Mouse (Mus musculus): ENCODE data around the gene Krt33b. TPM values are rescaled to one million over a fixed set of nuclear protein-coding genes. Genes with fewer than 3 reads are reported as not detected.

Krt33b gene
- total and polyA plus RNA-seq, 3 experiments: not detected

DNA sequence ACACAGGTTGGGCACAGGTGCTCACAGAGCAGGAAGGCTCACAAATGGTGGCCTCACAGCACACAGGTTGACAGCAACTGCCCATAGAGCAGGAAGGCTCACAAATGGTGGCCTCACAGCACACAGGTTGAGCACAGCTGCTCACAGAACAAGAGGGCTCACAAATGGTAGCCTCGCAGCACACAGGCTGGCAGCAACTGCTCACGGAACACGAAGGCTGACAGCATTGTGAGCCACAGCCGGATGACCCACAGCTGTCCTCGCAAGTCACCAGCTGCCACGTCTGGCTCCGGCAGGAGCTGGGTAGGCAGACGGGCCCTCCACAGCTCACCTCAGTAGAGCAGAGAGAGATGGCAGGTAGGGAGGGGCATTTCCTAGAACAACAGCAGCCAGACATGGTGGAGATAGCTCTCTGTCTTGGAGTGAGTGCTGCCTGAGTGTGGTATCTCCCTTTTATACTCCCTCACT is 43.5 kb downstream of the Krt33b start, which contains the start of gene Krtap16-1:
TSS of gene Krtap16-1 (minus strand) at position 418 of the 468 bp plus-strand sequence.
- Histone ChIP-seq H3K4me2 (ENCODE audit: insufficient read depth, low read depth, poor library complexity, severe bottlenecking) (no peak within 1 kb of the TSS), H3K4me3 (replicated peaks in 1 of 3; ENCODE audit: low read depth in 2 of 3, low read length in 2 of 3, poor library complexity in 1 of 3) (no peak within 1 kb of the TSS), H3K27me3 (replicated peaks) (peaks cover 79% of the 10 kb centered on the region), H3K4me1 (ENCODE audit: control insufficient read depth in 1 of 2, insufficient read depth in 2 of 2) (peaks cover 12 to 18% of the 10 kb centered on the region in 2 experiments), H3K9ac (ENCODE audit: insufficient read depth, low read depth) (no peak within 1 kb of the TSS), H3K9me3 (replicated peaks; ENCODE audit: low read length) (no peaks in the 10 kb centered on the region), H3K79me2 (replicated peaks; ENCODE audit: control insufficient read depth, extremely low read depth, insufficient read depth, poor library complexity, severe bottlenecking) (no peaks in the 10 kb centered on the region), H3K27ac (ENCODE audit: insufficient read depth, low read depth) (no peak within 1 kb of the TSS), H3K36me3 (replicated peaks in 1 of 2; ENCODE audit: control insufficient read depth in 1 of 2, insufficient read depth in 1 of 2, low read length in 1 of 2) (no peaks in the 10 kb centered on the region)
- TF ChIP-seq ETS1 (conservative IDR thresholded peaks at IDR 0.05; ENCODE audit: low read depth, low read length) (no peak), NRF1 (IDR thresholded peaks at IDR 0.05; ENCODE audit: low read depth, low read length) (no peak), KAT2A (IDR thresholded peaks at IDR 0.05; ENCODE audit: insufficient replicate concordance, low read length) (no peak), NELFE (IDR thresholded peaks at IDR 0.05; ENCODE audit: low read depth, low read length) (no peak), ZC3H11A (IDR thresholded peaks at IDR 0.05; ENCODE audit: low read depth, low read length) (no peak), CHD1 (IDR thresholded peaks at IDR 0.05; ENCODE audit: low read depth, low read length) (no peak), POLR2AphosphoS2 (IDR thresholded peaks at IDR 0.05; ENCODE audit: low read depth, low read length) (no peak)
- in situ Hi-C loops (cut with MboI; ENCODE audit: low pct_ligation_motif_present, low pct_unique_long_range_greater_than_20kb, low sequenced_read_pairs) (no loop called here), dilution Hi-C loops (cut with MboI; ENCODE audit: extremely low pct_ligation_motif_present, extremely low pct_unique_long_range_greater_than_20kb, low sequenced_read_pairs) (no loop called here)
- no peak for DNase-seq (ENCODE audit: extremely low read depth)

DNA sequence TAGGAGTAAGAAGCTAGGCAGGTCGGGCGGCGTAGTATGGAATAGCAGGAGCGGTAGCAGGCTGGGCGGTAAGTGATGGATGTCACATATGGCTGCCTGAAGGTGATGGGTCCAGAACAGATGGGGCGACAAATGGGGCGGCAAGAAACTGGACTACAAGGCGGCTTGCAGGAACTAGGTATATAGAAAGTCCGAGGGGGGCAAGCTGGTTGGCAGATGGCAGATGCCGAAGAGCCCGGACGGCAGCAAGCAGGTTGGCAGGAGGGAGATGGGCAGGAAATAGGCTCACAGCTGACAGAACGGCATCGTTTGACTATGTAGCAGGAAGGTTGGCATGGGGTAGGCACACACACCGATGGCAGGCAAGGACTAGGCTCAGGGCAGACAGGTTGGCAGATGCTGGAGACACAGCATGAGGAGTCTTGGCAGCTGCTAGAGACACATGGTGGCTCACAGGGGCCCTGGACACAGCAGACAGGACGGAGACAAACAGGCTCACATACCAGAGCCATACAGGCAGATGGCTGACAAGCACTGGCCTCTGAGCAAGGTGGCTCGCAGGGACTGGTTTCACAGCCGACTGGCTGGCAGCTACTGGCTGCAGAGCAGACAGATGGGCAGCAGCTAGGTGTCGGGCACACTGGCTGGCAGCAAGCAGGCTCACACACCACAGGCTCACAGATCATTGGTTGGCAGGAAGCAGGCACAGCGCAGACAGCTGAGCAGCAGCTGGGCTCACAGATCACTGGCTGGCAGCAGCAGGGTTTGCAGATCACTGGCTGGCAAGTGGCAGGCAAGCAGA is 44.2 kb downstream of the Krt33b start:
- dilution Hi-C loops (cut with MboI; ENCODE audit: extremely low pct_ligation_motif_present, extremely low pct_unique_long_range_greater_than_20kb, low sequenced_read_pairs): no loop called here
- TF ChIP-seq MAFK (IDR thresholded peaks at IDR 0.05; ENCODE audit: insufficient replicate concordance, low read length) (no peak), MAZ (IDR thresholded peaks at IDR 0.05; ENCODE audit: low read depth, low read length) (no peak), ZNF384 (IDR thresholded peaks at IDR 0.05; ENCODE audit: low read depth, low read length) (no peak), GABPA (IDR thresholded peaks at IDR 0.05; ENCODE audit: insufficient replicate concordance, low read depth, low read length) (no peak), BHLHE40 (IDR thresholded peaks at IDR 0.05; ENCODE audit: low read depth, low read length) (no peak), ZC3H11A (IDR thresholded peaks at IDR 0.05; ENCODE audit: low read depth, low read length) (no peak), ZKSCAN1 (IDR thresholded peaks at IDR 0.05; ENCODE audit: borderline replicate concordance, low read depth, low read length) (no peak), SMC3 (IDR thresholded peaks at IDR 0.05; ENCODE audit: low read depth, low read length) (no peak), POLR2AphosphoS2 (IDR thresholded peaks at IDR 0.05; ENCODE audit: low read depth, low read length) (no peak)
- Histone ChIP-seq H3K4me1 (ENCODE audit: control insufficient read depth in 1 of 2, insufficient read depth in 2 of 2) (peaks cover 12 to 21% of the 10 kb centered on the region in 2 experiments), H3K27me3 (replicated peaks) (peaks cover 80% of the 10 kb centered on the region), H3K4me2 (ENCODE audit: insufficient read depth, low read depth, poor library complexity, severe bottlenecking) (no peak overlapping the region), H3K4me3 (replicated peaks in 1 of 3; ENCODE audit: low read depth in 2 of 3, low read length in 2 of 3, poor library complexity in 1 of 3) (no peak overlapping the region), H3K27ac (ENCODE audit: insufficient read depth, low read depth) (no peak overlapping the region), H3K9ac (ENCODE audit: insufficient read depth, low read depth) (no peak overlapping the region), H3K36me3 (replicated peaks in 1 of 2; ENCODE audit: control insufficient read depth in 1 of 2, insufficient read depth in 1 of 2, low read length in 1 of 2) (no peaks in the 10 kb centered on the region), H3K9me3 (replicated peaks; ENCODE audit: low read length) (no peaks in the 10 kb centered on the region), H3K79me2 (replicated peaks; ENCODE audit: control insufficient read depth, extremely low read depth, insufficient read depth, poor library complexity, severe bottlenecking) (no peaks in the 10 kb centered on the region)
- in situ Hi-C loops (cut with MboI; ENCODE audit: low pct_ligation_motif_present, low pct_unique_long_range_greater_than_20kb, low sequenced_read_pairs): no loop called here
- no peak for DNase-seq (ENCODE audit: extremely low read depth)
